Mouse (Mus musculus) CH12.LX (cell line): ENCODE measurements at regions not wholly inside any gene's neighbourhood (a gene's known extent, or its start where the extent isn't known, plus 50 kb on each side); places are given as distances from the start of the nearest gene placed in this dataset.

Experiments
- DNase-seq: peaks from one replicate; pipeline ENCODE4 v3.0.0-alpha.2; 2013; ENCODE audit errors: extremely low read depth
- H3K27ac ChIP-seq: 2 replicates; pipeline ENCODE4 v1.5.1; 2012; ENCODE audit warnings: low read depth, mild to moderate bottlenecking, control low read depth, moderate library complexity; ENCODE audit not compliant: insufficient read depth
- H3K27me3 ChIP-seq: replicated peaks from 2 replicates; pipeline ENCODE3; 2012; ENCODE audit warnings: inconsistent platforms
- H3K36me3 ChIP-seq, 2 experiments: replicated peaks in 1 of 2; 2 replicates each; pipeline versions ENCODE3 to v1.6.1; 2012; ENCODE audit warnings: inconsistent platforms in 1 of 2, low read length in 1 of 2, mild to moderate bottlenecking in 1 of 2, mixed read lengths in 1 of 2, moderate library complexity in 1 of 2; ENCODE audit not compliant: control insufficient read depth in 1 of 2, insufficient read depth in 1 of 2
- H3K4me1 ChIP-seq, 2 experiments: 2 replicates each; pipeline ENCODE4 v1.6.1; 2012; ENCODE audit warnings: inconsistent platforms in 1 of 2, moderate library complexity in 1 of 2; ENCODE audit not compliant: insufficient read depth in 2 of 2, control insufficient read depth in 1 of 2
- H3K4me2 ChIP-seq: 2 replicates; pipeline ENCODE4 v1.6.1; 2012; ENCODE audit warnings: low read depth, mild to moderate bottlenecking, control low read depth; ENCODE audit not compliant: poor library complexity, insufficient read depth, severe bottlenecking
- H3K4me3 ChIP-seq, 3 experiments: fragments of 150-350 bp in 1 of 3; sonication (generic) in 1 of 3; replicated peaks in 1 of 3; 2 replicates each; pipeline versions ENCODE3 to v1.5.1; 2011 to 2012; ENCODE audit warnings: low read depth in 2 of 3, low read length in 2 of 3, mild to moderate bottlenecking in 2 of 3, moderate library complexity in 2 of 3, control low read depth in 1 of 3, improper control_type of control experiment in 1 of 3, inconsistent platforms in 1 of 3, mixed read lengths in 1 of 3; ENCODE audit not compliant: poor library complexity in 1 of 3
- H3K79me2 ChIP-seq: replicated peaks from 2 replicates; pipeline ENCODE4 v1.6.1; 2012; ENCODE audit warnings: mild to moderate bottlenecking, moderate library complexity; ENCODE audit not compliant: control insufficient read depth, poor library complexity, insufficient read depth, severe bottlenecking; ENCODE audit errors: extremely low read depth
- H3K9ac ChIP-seq: 2 replicates; pipeline ENCODE4 v1.6.1; 2012; ENCODE audit warnings: low read depth, mild to moderate bottlenecking, control low read depth, moderate library complexity; ENCODE audit not compliant: insufficient read depth
- H3K9me3 ChIP-seq: replicated peaks from 2 replicates; pipeline ENCODE3; 2012; ENCODE audit warnings: low read length, inconsistent platforms, mixed read lengths
- BHLHE40 ChIP-seq: IDR thresholded peaks from 2 replicates; pipeline ENCODE4 v1.6.1; 2011; ENCODE audit warnings: mild to moderate bottlenecking, low read depth, low read length, improper control_type of control experiment
- CHD1 ChIP-seq: IDR thresholded peaks from 2 replicates; pipeline ENCODE4 v1.6.1; 2012; ENCODE audit warnings: low read depth, low read length, improper control_type of control experiment, inconsistent platforms
- CHD2 ChIP-seq: IDR thresholded peaks from 2 replicates; pipeline ENCODE4 v1.6.1; 2011; ENCODE audit warnings: low read length, improper control_type of control experiment
- CTCF ChIP-seq, 2 experiments: IDR thresholded peaks in 1 of 2; conservative IDR thresholded peaks in 1 of 2; 2 replicates each; pipeline ENCODE4 v1.5.1; 2011 to 2012; ENCODE audit warnings: low read depth in 2 of 2, low read length in 2 of 2, improper control_type of control experiment in 1 of 2, inconsistent platforms in 1 of 2, mild to moderate bottlenecking in 1 of 2, moderate library complexity in 1 of 2
- ETS1 ChIP-seq: conservative IDR thresholded peaks from 2 replicates; pipeline ENCODE4 v1.6.1; 2012; ENCODE audit warnings: low read depth, mild to moderate bottlenecking, inconsistent platforms, low read length, improper control_type of control experiment, moderate library complexity
- HCFC1 ChIP-seq: IDR thresholded peaks from 2 replicates; pipeline ENCODE4 v1.6.1; 2012; ENCODE audit warnings: low read depth, mild to moderate bottlenecking, inconsistent platforms, low read length, improper control_type of control experiment
- IRF4 ChIP-seq: IDR thresholded peaks from 2 replicates; pipeline ENCODE4 v1.6.1; 2014; ENCODE audit warnings: low read depth, mild to moderate bottlenecking, inconsistent platforms, low read length, improper control_type of control experiment
- JUN ChIP-seq: IDR thresholded peaks from 2 replicates; pipeline ENCODE4 v1.6.1; 2011; ENCODE audit warnings: low read depth, mild to moderate bottlenecking, low read length, improper control_type of control experiment, moderate library complexity; ENCODE audit not compliant: insufficient read depth
- JUND ChIP-seq: conservative IDR thresholded peaks from 2 replicates; pipeline ENCODE4 v1.6.1; 2011; ENCODE audit warnings: low read depth, low read length, improper control_type of control experiment
- KAT2A ChIP-seq: IDR thresholded peaks from 2 replicates; pipeline ENCODE4 v1.6.1; 2012; ENCODE audit warnings: low read length, improper control_type of control experiment, inconsistent platforms; ENCODE audit not compliant: insufficient replicate concordance
- MAZ ChIP-seq: IDR thresholded peaks from 2 replicates; pipeline ENCODE4 v1.6.1; 2012; ENCODE audit warnings: low read depth, mild to moderate bottlenecking, inconsistent platforms, low read length, improper control_type of control experiment, moderate library complexity
- MXI1 ChIP-seq: IDR thresholded peaks from 2 replicates; pipeline ENCODE4 v1.6.1; 2011; ENCODE audit warnings: mild to moderate bottlenecking, low read depth, low read length, improper control_type of control experiment
- NELFE ChIP-seq: IDR thresholded peaks from 2 replicates; pipeline ENCODE4 v1.6.1; 2011; ENCODE audit warnings: low read depth, low read length, improper control_type of control experiment
- PAX5 ChIP-seq: IDR thresholded peaks from 2 replicates; pipeline ENCODE4 v1.6.1; 2012; ENCODE audit warnings: low read length, inconsistent platforms, mixed read lengths
- RAD21 ChIP-seq: IDR thresholded peaks from 2 replicates; pipeline ENCODE4 v1.6.1; 2011; ENCODE audit warnings: low read depth, mild to moderate bottlenecking, low read length, improper control_type of control experiment, moderate library complexity
- SIN3A ChIP-seq: IDR thresholded peaks from 2 replicates; pipeline ENCODE4 v1.6.1; 2012; ENCODE audit warnings: low read length, improper control_type of control experiment, inconsistent platforms
- SMC3 ChIP-seq: IDR thresholded peaks from 2 replicates; pipeline ENCODE4 v1.6.1; 2011; ENCODE audit warnings: low read depth, low read length, improper control_type of control experiment
- TBP ChIP-seq: conservative IDR thresholded peaks from 2 replicates; pipeline ENCODE4 v1.6.1; 2011; ENCODE audit warnings: low read depth, low read length, improper control_type of control experiment
- TCF12 ChIP-seq: IDR thresholded peaks from 2 replicates; pipeline ENCODE4 v1.6.1; 2014; ENCODE audit warnings: low read depth, mild to moderate bottlenecking, inconsistent platforms, low read length, improper control_type of control experiment
- UBTF ChIP-seq: IDR thresholded peaks from 2 replicates; pipeline ENCODE4 v1.6.1; 2012; ENCODE audit warnings: low read depth, mild to moderate bottlenecking, inconsistent platforms, low read length, improper control_type of control experiment, moderate library complexity
- USF1 ChIP-seq: IDR thresholded peaks from 2 replicates; pipeline ENCODE4 v1.6.1; 2014; ENCODE audit warnings: low read depth, mild to moderate bottlenecking, inconsistent platforms, low read length, improper control_type of control experiment
- USF2 ChIP-seq: conservative IDR thresholded peaks from 2 replicates; pipeline ENCODE4 v1.6.1; 2011; ENCODE audit warnings: low read depth, low read length, improper control_type of control experiment
- ZC3H11A ChIP-seq: IDR thresholded peaks from 2 replicates; pipeline ENCODE4 v1.6.1; 2012; ENCODE audit warnings: low read depth, mild to moderate bottlenecking, inconsistent platforms, low read length, improper control_type of control experiment
- ZMIZ1 ChIP-seq: IDR thresholded peaks from 2 replicates; pipeline ENCODE4 v1.6.1; 2012; ENCODE audit warnings: low read depth, mild to moderate bottlenecking, inconsistent platforms, low read length, improper control_type of control experiment
- dilution Hi-C: fragments of 300-500 bp; cut with MboI; formaldehyde crosslinking; loops from 2 replicates; pipeline ENCODE4 v1.14.3; 2020; ENCODE audit warnings: low sequenced_read_pairs; ENCODE audit not compliant: extremely low pct_unique_long_range_greater_than_20kb, extremely low pct_ligation_motif_present
- in situ Hi-C: fragments of 300-500 bp; cut with MboI; formaldehyde crosslinking; loops from 3 replicates; pipeline ENCODE4 v1.14.3; 2019; ENCODE audit warnings: low sequenced_read_pairs, low pct_ligation_motif_present, low pct_unique_long_range_greater_than_20kb, mixed read lengths

- TF ChIP-seq RAD21 (peak; percentile 93), IRF4 (peak; percentile 14; the same call in 1 of the 2 replicates), CHD2 (no peak), MXI1 (peak; percentile 37; the same call in 1 of the 2 replicates), TBP (no peak), BHLHE40 (no peak), ZC3H11A (peak; percentile 61), CTCF (conservative IDR thresholded peaks at IDR 0.05 in 1 of 2, IDR thresholded peaks at IDR 0.05 in 1 of 2; ENCODE audit: low read depth in 2 of 2, low read length in 2 of 2) (peak; percentile 69 to 84), JUN (no peak), USF2 (no peak), UBTF (no peak), SIN3A (no peak), JUND (no peak), MAZ (0 out of 2 replicates have a peak, but pooled peaks have one; percentile 41), ETS1 (no peak), HCFC1 (no peak), KAT2A (no peak), PAX5 (no peak), USF1 (no peak), TCF12 (no peak), SMC3 (peak; percentile 84), ZMIZ1 (no peak), CHD1 (no peak), NELFE (no peak)
- no peaks in the 10 kb centered on the region for H3K27me3 ChIP-seq
- dilution Hi-C loops (no loop called here), in situ Hi-C loops (no loop called here)
- H3K4me1 ChIP-seq = peaks cover 0 to 7% of the 10 kb centered on the region in 2 experiments; a peak in 2 of 4 replicates
- H3K9ac ChIP-seq = peak overlapping the region; percentile 20; the same call in 1 of the 2 replicates
- H3K4me2 ChIP-seq = peak overlapping the region; percentile 85
- DNase-seq = peak; percentile 76
- H3K36me3 ChIP-seq = no peaks in the 10 kb centered on the region
- no peak overlapping the region for H3K27ac ChIP-seq
- no peak overlapping the region for H3K4me3 ChIP-seq
- no peaks in the 10 kb centered on the region for H3K79me2 ChIP-seq
- no peaks in the 10 kb centered on the region for H3K9me3 ChIP-seq
These were observed 123.1 kb upstream of the Slc22a22 start for GRCm38 (mm10) chr15:57600562-57600961.
